Mouse (Mus musculus) inflammation-experienced regulatory T-cells, adult 6 months (primary cell): ENCODE results near the gene Prn. TPM values are rescaled to one million over a fixed set of nuclear protein-coding genes. Genes with fewer than 3 reads are reported as not detected.

Experiments
- ATAC-seq: one replicate; pipeline ENCODE4 v1.8.0; 2017
- polyA plus RNA-seq, 3 experiments: library from polyadenylated mRNA; unstranded; fragments of 100-300 nt; shearing (Covaris generic); gene quantifications; one replicate each; pipeline ENCODE4 v1.2.1; 2017

Gene Prn
- polyA plus RNA-seq, 3 experiments from 2014 or later: not detected

GRCm38 (mm10) chr2:131906846-131907245, 2.9 kb upstream of the Prn start:
- ATAC-seq: no peak

GRCm38 (mm10) chr2:131907311-131907710, 2.4 kb upstream of the Prn start:
- ATAC-seq: no peak

- no peak for ATAC-seq
Observed at GRCm38 (mm10) chr2:131908351-131908861, 1.4 kb upstream of the Prn start.

- ATAC-seq: no peak
Observed at GRCm38 (mm10) chr2:131908906-131909305, 851 bp upstream of the Prn start.

- no peak for ATAC-seq
Observed at GRCm38 (mm10) chr2:131910847-131911246, 1.1 kb downstream of the Prn start.

- ATAC-seq: no peak
Observed at GRCm38 (mm10) chr2:131911341-131911740, 1.6 kb downstream of the Prn start.

GRCm38 (mm10) chr2:131912526-131913258, 2.9 kb downstream of the Prn start:
- ATAC-seq: no peak

GRCm38 (mm10) chr2:131932275-131932902, 22.6 kb downstream of the Prn start:
- no peak for ATAC-seq

- ATAC-seq: no peak
Observed at GRCm38 (mm10) chr2:131933013-131933412, 23.3 kb downstream of the Prn start.

GRCm38 (mm10) chr2:131933598-131933997, 23.8 kb downstream of the Prn start:
- ATAC-seq: no peak

- no peak for ATAC-seq
Observed at GRCm38 (mm10) chr2:131934243-131934642, 24.5 kb downstream of the Prn start.

GRCm38 (mm10) chr2:131935390-131936105, 25.8 kb downstream of the Prn start:
- no peak for ATAC-seq

GRCm38 (mm10) chr2:131936410-131936809, 26.7 kb downstream of the Prn start:
- no peak for ATAC-seq

- ATAC-seq: peak; percentile 81
Observed at GRCm38 (mm10) chr2:131939404-131940111, 29.8 kb downstream of the Prn start.

- ATAC-seq: no peak
Observed at GRCm38 (mm10) chr2:131940506-131940905, 30.7 kb downstream of the Prn start.

GRCm38 (mm10) chr2:131941501-131941900, 31.7 kb downstream of the Prn start:
- ATAC-seq: no peak

- no peak for ATAC-seq
Observed at GRCm38 (mm10) chr2:131944370-131944769, 34.6 kb downstream of the Prn start.

- ATAC-seq: no peak
Observed at GRCm38 (mm10) chr2:131945225-131945624, 35.5 kb downstream of the Prn start.

GRCm38 (mm10) chr2:131945765-131946164, 36.0 kb downstream of the Prn start:
- no peak for ATAC-seq

- no peak for ATAC-seq
Observed at GRCm38 (mm10) chr2:131946351-131946750, 36.6 kb downstream of the Prn start.

GRCm38 (mm10) chr2:131948156-131948555, 38.4 kb downstream of the Prn start:
- ATAC-seq: no peak

- ATAC-seq: no peak
Observed at GRCm38 (mm10) chr2:131948916-131949639, 39.3 kb downstream of the Prn start.
